Mouse (Mus musculus) limb, embryonic 14.5 days (tissue): ENCODE measurements around the gene Rgs12. TPM values are rescaled to one million over a fixed set of nuclear protein-coding genes. Genes with fewer than 3 reads are reported as not detected.

ENCODE experiments used
- ATAC-seq: fragments of 200-750 bp; cut with Nextera tagmentation; 2 replicates; pipeline ENCODE4 v1.8.0; 2017; ENCODE audit warnings: low read depth, moderate number of reproducible peaks, moderate TSS enrichment; ENCODE audit not compliant: low FRiP score
- DNase-seq: peaks from one replicate; pipeline ENCODE4 v3.0.0-alpha.2; 2015; ENCODE audit warnings: low spot score
- H3K27ac ChIP-seq: fragments of 300-500 bp; sonication (generic); replicated peaks from 2 replicates; pipeline ENCODE4 v1.5.1; 2014; ENCODE audit warnings: low read depth, mild to moderate bottlenecking, low read length, moderate library complexity, mixed read lengths
- H3K27me3 ChIP-seq: fragments of 300-500 bp; sonication (generic); 2 replicates; pipeline ENCODE4 v1.6.1; 2014; ENCODE audit warnings: low read length, mixed read lengths; ENCODE audit not compliant: control insufficient read depth, insufficient read depth
- H3K36me3 ChIP-seq: fragments of 300-500 bp; sonication (generic); 2 replicates; pipeline ENCODE4 v1.6.1; 2014; ENCODE audit warnings: mild to moderate bottlenecking, low read length, moderate library complexity, mixed read lengths; ENCODE audit not compliant: control insufficient read depth, insufficient read depth
- H3K4me1 ChIP-seq: fragments of 300-500 bp; sonication (generic); 2 replicates; pipeline ENCODE4 v1.6.1; 2014; ENCODE audit warnings: antibody characterized with exemption, low read length, mixed read lengths; ENCODE audit not compliant: control insufficient read depth, insufficient read depth
- H3K4me2 ChIP-seq: fragments of 300-500 bp; sonication (generic); replicated peaks from 2 replicates; pipeline ENCODE4 v1.6.1; 2014; ENCODE audit warnings: low read depth, mild to moderate bottlenecking, low read length, moderate library complexity; ENCODE audit not compliant: severe bottlenecking
- H3K4me3 ChIP-seq: fragments of 300-500 bp; sonication (generic); replicated peaks from 2 replicates; pipeline ENCODE4 v1.5.1; 2014; ENCODE audit warnings: low read length
- H3K9ac ChIP-seq: fragments of 300-500 bp; sonication (generic); 2 replicates; pipeline ENCODE4 v1.6.1; 2014; ENCODE audit warnings: mild to moderate bottlenecking, low read depth, low read length, moderate library complexity; ENCODE audit not compliant: severe bottlenecking
- H3K9me3 ChIP-seq: fragments of 300-500 bp; sonication (generic); 2 replicates; pipeline ENCODE4 v1.6.1; 2016; ENCODE audit warnings: low read length; ENCODE audit not compliant: control insufficient read depth
- POLR2A ChIP-seq: fragments of 200-500 bp; IDR thresholded peaks from 2 replicates; pipeline ENCODE4 v1.8.0; 2012; ENCODE audit warnings: inconsistent platforms, mild to moderate bottlenecking, moderate library complexity, borderline replicate concordance; ENCODE audit not compliant: insufficient read depth, insufficient read length; ENCODE audit errors: extremely low read depth
- WGBS: fragments of 180-500 bp; shearing (Covaris S2); extraction: QIAGEN DNeasy Blood & Tissue Kit; methylation state at CpG from one replicate; pipeline ENCODE4 v1.1.7; 2014; 5-methylcytosine and 5-hydroxymethylcytosine counted together
- polyA plus RNA-seq, 2 experiments: library from polyadenylated mRNA; depleted of rRNA in 1 of 2; stranded (reverse) in 1 of 2; unstranded in 1 of 2; fragments of >200 nt; fragmentation: Nextera tagmentation in 1 of 2; extraction: Ambion mirVana in 1 of 2; gene quantifications; 2 replicates each; pipeline versions ENCODE4 v1.2.1 to v1.2.3; 2012 to 2014

Rgs12 gene
- polyA plus RNA-seq, 2 experiments = 32.6 to 40.4 TPM

GRCm38 (mm10) chr5:34933461-34933860 is 15.8 kb upstream of the Rgs12 start:
- no peak for TF ChIP-seq POLR2A
- Histone ChIP-seq H3K27ac (no peak overlapping the region), H3K4me2 (no peak overlapping the region), H3K9ac (no peak overlapping the region), H3K4me3 (no peak overlapping the region), H3K36me3 (no peaks in the 10 kb centered on the region), H3K4me1 (peaks cover 17% of the 10 kb centered on the region), H3K27me3 (no peaks in the 10 kb centered on the region), H3K9me3 (no peaks in the 10 kb centered on the region)
- ATAC-seq (no peak), DNase-seq (no peak)
- WGBS = 100% methylated on average over 1 of the region's 1 CpGs

DNA sequence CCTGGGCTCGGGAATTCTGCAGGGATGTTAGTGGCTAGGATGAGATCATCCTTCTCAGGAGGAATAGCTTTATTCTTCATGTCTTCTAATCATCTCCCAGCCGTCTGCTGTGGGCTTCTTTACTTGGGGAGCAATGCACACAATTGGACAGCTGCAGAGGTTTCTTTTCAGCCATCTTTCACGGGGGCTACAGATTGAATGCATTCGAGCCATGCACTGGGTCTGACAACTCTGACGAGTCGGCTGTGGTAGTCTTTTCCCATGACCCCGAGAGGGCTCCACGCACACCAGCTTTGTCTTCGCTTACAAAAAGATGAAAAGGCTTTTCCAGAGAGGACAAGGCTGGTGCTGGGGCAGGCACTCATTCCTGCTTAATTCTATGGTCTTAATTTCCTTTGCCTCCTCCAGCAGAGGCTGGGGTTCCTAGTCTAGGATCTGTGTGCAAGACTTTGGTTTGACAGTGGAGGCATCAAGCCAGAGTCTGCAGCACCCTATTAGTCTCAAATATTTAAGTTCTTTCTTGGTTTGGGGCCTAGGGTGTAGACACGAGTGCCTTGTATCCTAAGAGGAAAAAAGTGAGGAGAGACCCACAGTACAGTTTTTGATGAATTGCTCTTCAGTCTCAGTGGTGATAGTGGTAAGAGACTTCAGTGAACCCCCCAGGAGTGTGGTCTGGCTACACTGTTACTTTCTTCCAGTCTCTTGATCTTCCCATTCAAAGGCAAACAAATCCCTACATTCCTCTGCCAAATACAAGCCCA is 7.4 kb upstream of the Rgs12 start:
- no peak overlapping the region for H3K4me2 ChIP-seq
- no peak overlapping the region for H3K4me3 ChIP-seq
- H3K9me3 ChIP-seq = no peaks in the 10 kb centered on the region
- H3K27ac ChIP-seq = no peak overlapping the region
- no peak for ATAC-seq
- no peak for DNase-seq
- H3K4me1 ChIP-seq = no peaks in the 10 kb centered on the region
- H3K27me3 ChIP-seq = no peaks in the 10 kb centered on the region
- WGBS = 75% methylated on average over 10 of the region's 10 CpGs
- no peaks in the 10 kb centered on the region for H3K36me3 ChIP-seq
- TF ChIP-seq POLR2A = no peak
- H3K9ac ChIP-seq = no peak overlapping the region

DNA sequence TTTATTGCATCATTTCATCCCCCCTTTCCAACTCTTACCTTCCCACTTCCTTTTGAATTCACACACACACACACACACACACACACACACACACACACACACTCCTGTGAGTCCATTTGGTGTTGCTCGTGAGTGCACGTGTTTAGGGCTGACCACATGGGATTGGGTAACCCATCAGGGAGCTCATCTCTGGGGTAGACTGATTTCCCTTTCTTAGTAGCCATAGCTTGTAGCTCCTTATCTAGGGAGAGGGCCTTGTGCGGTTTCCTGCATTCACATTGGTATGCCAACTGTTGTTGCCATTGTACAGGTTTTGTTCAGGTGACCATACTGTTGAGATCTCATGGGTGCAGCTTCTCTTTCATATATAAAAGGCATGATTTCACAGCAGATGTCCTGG is 5.8 kb upstream of the Rgs12 start:
- no peak overlapping the region for H3K4me2 ChIP-seq
- H3K9ac ChIP-seq = no peak overlapping the region
- no peaks in the 10 kb centered on the region for H3K9me3 ChIP-seq
- 79% methylated on average over 3 of the region's 3 CpGs for WGBS
- ATAC-seq (no peak), DNase-seq (no peak)
- no peak for TF ChIP-seq POLR2A
- no peak overlapping the region for H3K27ac ChIP-seq
- H3K27me3 ChIP-seq = no peaks in the 10 kb centered on the region
- H3K4me1 ChIP-seq = no peaks in the 10 kb centered on the region
- no peaks in the 10 kb centered on the region for H3K36me3 ChIP-seq
- H3K4me3 ChIP-seq = no peak overlapping the region

DNA sequence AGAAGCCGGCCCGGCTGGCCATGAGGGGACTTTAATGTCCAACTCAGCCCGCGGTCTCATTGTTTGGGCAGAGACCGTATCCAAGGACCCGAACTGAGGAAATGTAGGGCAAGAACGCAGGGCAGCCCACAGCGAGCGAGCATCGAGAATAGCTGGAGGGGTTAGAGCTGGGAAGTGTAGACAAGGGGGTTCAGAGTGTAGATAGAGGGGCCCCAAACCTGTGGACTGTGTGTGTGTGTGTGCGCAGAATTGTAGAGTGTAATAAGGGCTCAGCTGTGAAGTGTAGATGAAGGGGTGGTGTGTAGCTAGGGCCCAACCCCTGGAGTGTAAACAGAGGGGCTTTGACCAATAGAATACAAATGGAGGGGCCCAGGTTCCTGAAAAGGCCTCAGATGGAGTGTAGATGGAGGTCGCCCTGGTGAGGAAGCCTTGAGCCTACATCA is 545 bp downstream of the Rgs12 start:
- no peak for TF ChIP-seq POLR2A
- DNase-seq (no peak), ATAC-seq (no peak; the same call in 1 of the 2 replicates)
- H3K9me3 ChIP-seq = no peaks in the 10 kb centered on the region
- peak overlapping the region; percentile 71 for H3K4me2 ChIP-seq
- peaks cover 12% of the 10 kb centered on the region for H3K4me1 ChIP-seq
- WGBS = under 1% methylated on average over 12 of the region's 12 CpGs
- peak overlapping the region; percentile 92 for H3K4me3 ChIP-seq
- peak overlapping the region; percentile 95 for H3K9ac ChIP-seq
- peak overlapping the region; percentile 93 for H3K27ac ChIP-seq
- peaks cover 10% of the 10 kb centered on the region; the same call in 1 of the 2 replicates for H3K36me3 ChIP-seq
- H3K27me3 ChIP-seq = no peaks in the 10 kb centered on the region

GRCm38 (mm10) chr5:34950486-34951160 is 1.4 kb downstream of the Rgs12 start:
- peak overlapping the region; percentile 93; the same call in 1 of the 2 replicates for H3K27ac ChIP-seq
- H3K36me3 ChIP-seq = peaks cover 10% of the 10 kb centered on the region; the same call in 1 of the 2 replicates
- no peaks in the 10 kb centered on the region for H3K27me3 ChIP-seq
- H3K9me3 ChIP-seq = no peaks in the 10 kb centered on the region
- H3K4me3 ChIP-seq = peak overlapping the region; percentile 92
- DNase-seq = no peak
- no peak for TF ChIP-seq POLR2A
- WGBS = 74% methylated on average over 6 of the region's 6 CpGs
- ATAC-seq = no peak
- peaks cover 12% of the 10 kb centered on the region for H3K4me1 ChIP-seq
- H3K9ac ChIP-seq = peak overlapping the region; percentile 95
- H3K4me2 ChIP-seq = peak overlapping the region; percentile 71
